Mouse (Mus musculus) forebrain, postnatal 0 days (tissue): ENCODE data around the gene Ccpg1. TPM values are rescaled to one million over a fixed set of nuclear protein-coding genes. Genes with fewer than 3 reads are reported as not detected.

Experiments used
- ATAC-seq: fragments of 200-750 bp; cut with Nextera tagmentation; 2 replicates; pipeline ENCODE4 v1.8.0; 2017; ENCODE audit warnings: mild to moderate bottlenecking, moderate library complexity
- DNase-seq: peaks from one replicate; pipeline ENCODE4 v3.0.0-alpha.2; 2015
- H3K27ac ChIP-seq: fragments of 300-500 bp; sonication (generic); 2 replicates; pipeline ENCODE4 v1.5.1; 2014; ENCODE audit warnings: low read depth, mild to moderate bottlenecking, antibody characterized with exemption, low read length, moderate library complexity, mixed read lengths
- H3K27me3 ChIP-seq: fragments of 300-500 bp; sonication (generic); 2 replicates; pipeline ENCODE4 v1.6.1; 2014; ENCODE audit warnings: mild to moderate bottlenecking, low read length, mixed read lengths; ENCODE audit not compliant: insufficient read depth
- H3K36me3 ChIP-seq: fragments of 300-500 bp; sonication (generic); 2 replicates; pipeline ENCODE4 v1.6.1; 2014; ENCODE audit warnings: mild to moderate bottlenecking, moderate library complexity; ENCODE audit not compliant: insufficient read depth
- H3K4me1 ChIP-seq: fragments of 300-500 bp; sonication (generic); 2 replicates; pipeline ENCODE4 v1.6.1; 2014; ENCODE audit warnings: antibody characterized with exemption; ENCODE audit not compliant: insufficient read depth
- H3K4me2 ChIP-seq: fragments of 300-500 bp; sonication (generic); 2 replicates; pipeline ENCODE4 v1.6.1; 2014; ENCODE audit warnings: low read depth, mild to moderate bottlenecking, moderate library complexity
- H3K4me3 ChIP-seq: fragments of 300-500 bp; sonication (generic); 2 replicates; pipeline ENCODE4 v1.5.1; 2014; ENCODE audit warnings: low read depth, low read length, mixed read lengths
- H3K9ac ChIP-seq: fragments of 300-500 bp; sonication (generic); 2 replicates; pipeline ENCODE4 v1.6.1; 2014; ENCODE audit warnings: mild to moderate bottlenecking
- H3K9me3 ChIP-seq: fragments of 300-500 bp; sonication (generic); 2 replicates; pipeline ENCODE4 v1.6.1; 2016; ENCODE audit warnings: low read length
- CTCF ChIP-seq: sonication (generic); IDR thresholded peaks from 2 replicates; pipeline ENCODE4 v1.5.1; 2016; ENCODE audit warnings: antibody characterized with exemption, control low read depth, low read depth
- WGBS: fragments of 180-500 bp; shearing (Covaris S2); extraction: QIAGEN DNeasy Blood & Tissue Kit; methylation state at CpG from one replicate; pipeline ENCODE4 v1.1.7; 2014; 5-methylcytosine and 5-hydroxymethylcytosine counted together
- polyA plus RNA-seq: library from polyadenylated mRNA; unstranded; fragments of >200 nt; fragmentation: Nextera tagmentation; extraction: Ambion mirVana; gene quantifications from 2 replicates; pipeline ENCODE4 v1.2.1, GENCODE M21; 2015
- total RNA-seq: library from RNA; depleted of rRNA; stranded (reverse); fragments of >200 nt; gene quantifications from 2 replicates; pipeline ENCODE4 v1.2.3, GENCODE M21; 2014

The Ccpg1 gene
- total and polyA plus RNA-seq, 2 experiments from 2014 or later: 31.9 to 42.5 TPM

- H3K27ac ChIP-seq: no peak overlapping the region
- peak overlapping the region; percentile 53; the same call in 1 of the 2 replicates for H3K9ac ChIP-seq
- H3K4me2 ChIP-seq: peak overlapping the region; percentile 85
- H3K36me3 ChIP-seq: no peaks in the 10 kb centered on the region
- H3K4me3 ChIP-seq: peak overlapping the region; percentile 41
- ATAC-seq: no peak
- DNase-seq: no peak
- TF ChIP-seq CTCF: no peak
- peaks cover 7% of the 10 kb centered on the region for H3K4me1 ChIP-seq
- H3K27me3 ChIP-seq: no peaks in the 10 kb centered on the region
- 13% methylated on average over 7 of the region's 7 CpGs for WGBS
- H3K9me3 ChIP-seq: no peaks in the 10 kb centered on the region
Observed at GRCm38 (mm10) chr9:73045204-73045603, 60.0 kb downstream of the Ccpg1 start.

GRCm38 (mm10) chr9:73045711-73046110 lies 60.5 kb downstream of the Ccpg1 start:
- no peak for TF ChIP-seq CTCF
- Histone ChIP-seq H3K4me2 (peak overlapping the region; percentile 85), H3K9ac (no peak overlapping the region), H3K4me3 (no peak overlapping the region), H3K27me3 (no peaks in the 10 kb centered on the region), H3K9me3 (no peaks in the 10 kb centered on the region), H3K36me3 (no peaks in the 10 kb centered on the region), H3K27ac (no peak overlapping the region), H3K4me1 (peaks cover 4% of the 10 kb centered on the region; the same call in 1 of the 2 replicates)
- DNase-seq: no peak
- ATAC-seq: no peak
- 77% methylated on average over 10 of the region's 10 CpGs for WGBS

- no peak overlapping the region for H3K4me3 ChIP-seq
- 88% methylated on average over 2 of the region's 2 CpGs for WGBS
Observed at GRCm38 (mm10) chr9:73047906-73048305, 62.7 kb downstream of the Ccpg1 start.

GRCm38 (mm10) chr9:73048927-73049326 lies 63.7 kb downstream of the Ccpg1 start:
- no peak overlapping the region for H3K4me3 ChIP-seq
- H3K9me3 ChIP-seq: no peaks in the 10 kb centered on the region
- 4% methylated on average over 4 of the region's 4 CpGs for WGBS
- no peaks in the 10 kb centered on the region for H3K36me3 ChIP-seq
- no peak overlapping the region for H3K27ac ChIP-seq
- no peak for ATAC-seq
- TF ChIP-seq CTCF: no peak
- H3K27me3 ChIP-seq: no peaks in the 10 kb centered on the region
- H3K4me2 ChIP-seq: no peak overlapping the region
- H3K9ac ChIP-seq: no peak overlapping the region
- DNase-seq: no peak
- peaks cover 4% of the 10 kb centered on the region; the same call in 1 of the 2 replicates for H3K4me1 ChIP-seq

More at GRCm38 (mm10) chr9:73047906-73048305, 62.7 kb downstream of the Ccpg1 start:
- H3K9me3 ChIP-seq: no peaks in the 10 kb centered on the region
- no peaks in the 10 kb centered on the region for H3K36me3 ChIP-seq
- no peak overlapping the region for H3K27ac ChIP-seq
- peaks cover 4% of the 10 kb centered on the region; the same call in 1 of the 2 replicates for H3K4me1 ChIP-seq
- DNase-seq (no peak), ATAC-seq (no peak)
- no peak overlapping the region for H3K9ac ChIP-seq
- H3K27me3 ChIP-seq: no peaks in the 10 kb centered on the region
- H3K4me2 ChIP-seq: no peak overlapping the region
- no peak for TF ChIP-seq CTCF

- H3K9ac ChIP-seq: no peak overlapping the region
- DNase-seq (no peak), ATAC-seq (peak; percentile 27; the same call in 1 of the 2 replicates)
- H3K27me3 ChIP-seq: no peaks in the 10 kb centered on the region
- no peak overlapping the region for H3K4me2 ChIP-seq
- no peak for TF ChIP-seq CTCF
- H3K9me3 ChIP-seq: no peaks in the 10 kb centered on the region
- no peak overlapping the region for H3K27ac ChIP-seq
- 40% methylated on average over 5 of the region's 5 CpGs for WGBS
- no peaks in the 10 kb centered on the region for H3K4me1 ChIP-seq
- no peak overlapping the region for H3K4me3 ChIP-seq
- no peaks in the 10 kb centered on the region for H3K36me3 ChIP-seq
Observed at GRCm38 (mm10) chr9:73049833-73050232, 64.6 kb downstream of the Ccpg1 start.

- no peak overlapping the region for H3K27ac ChIP-seq
- no peak overlapping the region for H3K4me2 ChIP-seq
- H3K4me1 ChIP-seq: no peaks in the 10 kb centered on the region
- WGBS: 46% methylated on average over 8 of the region's 8 CpGs
- no peaks in the 10 kb centered on the region for H3K9me3 ChIP-seq
- ATAC-seq: no peak
- TF ChIP-seq CTCF: no peak
- no peak overlapping the region for H3K9ac ChIP-seq
- H3K36me3 ChIP-seq: no peaks in the 10 kb centered on the region
- H3K4me3 ChIP-seq: no peak overlapping the region
- H3K27me3 ChIP-seq: no peaks in the 10 kb centered on the region
- DNase-seq: no peak
Observed at GRCm38 (mm10) chr9:73050606-73051005, 65.4 kb downstream of the Ccpg1 start.

- ATAC-seq (no peak), DNase-seq (no peak)
- Histone ChIP-seq H3K27ac (no peak overlapping the region), H3K9me3 (no peaks in the 10 kb centered on the region), H3K4me3 (no peak overlapping the region), H3K9ac (no peak overlapping the region), H3K4me1 (no peaks in the 10 kb centered on the region), H3K36me3 (no peaks in the 10 kb centered on the region), H3K27me3 (no peaks in the 10 kb centered on the region), H3K4me2 (no peak overlapping the region)
- WGBS: 70% methylated on average over 10 of the region's 10 CpGs
- TF ChIP-seq CTCF: no peak
Observed at GRCm38 (mm10) chr9:73055441-73055911, 70.2 kb downstream of the Ccpg1 start.
